Mouse (Mus musculus) 3134 (cell line): ENCODE results near the gene Arrdc5.

Experiments used
- DNase-seq: peaks from one replicate; pipeline ENCODE4 v3.0.0-alpha.2; 2011; ENCODE audit warnings: low spot score; ENCODE audit not compliant: insufficient read length; ENCODE audit errors: extremely low read depth

The Arrdc5 gene

GRCm38 (mm10) chr17:56300186-56300585 is at the start of gene Arrdc5:
Arrdc5 (minus strand) TSS chr17:56300286.
- DNase-seq, result no peak

GRCm38 (mm10) chr17:56348586-56348985 is 48.5 kb upstream of the Arrdc5 start:
- no peak for DNase-seq

GRCm38 (mm10) chr17:56348128-56348527 is 48.0 kb upstream of the Arrdc5 start:
- DNase-seq, result no peak

- DNase-seq, result no peak
These were observed 45.3 kb upstream of the Arrdc5 start for GRCm38 (mm10) chr17:56345364-56345763.

- DNase-seq, result no peak
These were observed 43.4 kb upstream of the Arrdc5 start for GRCm38 (mm10) chr17:56343466-56343865.

GRCm38 (mm10) chr17:56340717-56341116 is 40.6 kb upstream of the Arrdc5 start:
- no peak for DNase-seq

GRCm38 (mm10) chr17:56338909-56339308 is 38.8 kb upstream of the Arrdc5 start:
- DNase-seq, result no peak

- DNase-seq, result no peak
These were observed 37.7 kb upstream of the Arrdc5 start for GRCm38 (mm10) chr17:56337791-56338190.

GRCm38 (mm10) chr17:56337190-56337589 is 37.1 kb upstream of the Arrdc5 start:
- DNase-seq, result no peak

GRCm38 (mm10) chr17:56332987-56333386 is 32.9 kb upstream of the Arrdc5 start:
- DNase-seq, result no peak

- DNase-seq, result peak; percentile 57
These were observed 31.2 kb upstream of the Arrdc5 start for GRCm38 (mm10) chr17:56331256-56331655.

- no peak for DNase-seq
These were observed 30.3 kb upstream of the Arrdc5 start for GRCm38 (mm10) chr17:56330345-56330744.

GRCm38 (mm10) chr17:56329267-56329666 is 29.2 kb upstream of the Arrdc5 start:
- no peak for DNase-seq

GRCm38 (mm10) chr17:56326153-56327147 is 26.4 kb upstream of the Arrdc5 start:
- DNase-seq, result no peak

- DNase-seq, result peak; percentile 100
These were observed 25.5 kb upstream of the Arrdc5 start, which contains the start of gene Kdm4b for GRCm38 (mm10) chr17:56325450-56326152. Kdm4b (plus strand) TSS chr17:56326062.

- DNase-seq, result no peak
These were observed 24.3 kb upstream of the Arrdc5 start for GRCm38 (mm10) chr17:56324419-56324818.

- DNase-seq, result no peak
These were observed 9.3 kb upstream of the Arrdc5 start for GRCm38 (mm10) chr17:56309191-56309945.

GRCm38 (mm10) chr17:56308088-56308487 is 8.0 kb upstream of the Arrdc5 start:
- no peak for DNase-seq

- DNase-seq, result no peak
These were observed 5.7 kb upstream of the Arrdc5 start for GRCm38 (mm10) chr17:56305826-56306225.

GRCm38 (mm10) chr17:56305156-56305555 is 5.1 kb upstream of the Arrdc5 start:
- no peak for DNase-seq

GRCm38 (mm10) chr17:56304718-56305117 is 4.6 kb upstream of the Arrdc5 start:
- no peak for DNase-seq
